Comparison of ENCODE assay signal across 8 mouse cellular contexts in genomic region chr7:24564607-24565265, GRCm38 (mm10). TPM values are rescaled to one million over a fixed set of nuclear protein-coding genes. Genes with fewer than 3 reads are reported as not detected.
DNase-seq lines count a peak whose midpoint lies in the region; ATAC-seq and TF ChIP-seq lines count a peak whose summit lies in the region.

No protein-coding gene starts in this region.

- peaks cover 25% of the 10 kb centered on the region for H3K36me3 ChIP-seq in liver, embryonic 16.5 days (ENCODE audit: control insufficient read depth, insufficient read depth)

- no peak overlapping the region for H3K9ac ChIP-seq in liver, embryonic 16.5 days (ENCODE audit: low read depth, low read length)

- peak; percentile 92 to 93 for DNase-seq in B cell, adult 2 months
- DNase-seq in ES-CJ7 (ENCODE audit: low read depth, low spot score), result peak; percentile 65
- DNase-seq in cerebellum, adult 2 months, result peak; percentile 65 to 80
- peak; percentile 70 for DNase-seq in gastrocnemius, adult 18-20 months (ENCODE audit: low spot score)
- DNase-seq in kidney, adult 9 months, result peak; percentile 82
- peak; percentile 57 to 65 for DNase-seq in urinary bladder, postnatal 36 days (ENCODE audit: low spot score in 2 of 2)

- peak; percentile 98 for TF ChIP-seq CTCF in cerebellum, adult 2 months (IDR thresholded peaks at IDR 0.05; ENCODE audit: borderline replicate concordance, insufficient read depth, low read depth, low read length)
- TF ChIP-seq CTCF in olfactory bulb, adult 2 months (IDR thresholded peaks at IDR 0.05; ENCODE audit: insufficient read depth, low read depth, low read length), result peak; percentile 86

- H3K4me1 ChIP-seq in cerebellum, adult 2 months (ENCODE audit: control insufficient read depth, insufficient read depth, low read length), result no peaks in the 10 kb centered on the region
- H3K4me1 ChIP-seq in liver, embryonic 16.5 days (ENCODE audit: control insufficient read depth, low read depth, low read length), result no peaks in the 10 kb centered on the region
- no peaks in the 10 kb centered on the region for H3K4me1 ChIP-seq in olfactory bulb, adult 2 months (ENCODE audit: control insufficient read depth, insufficient read depth, low read length)

- ATAC-seq in liver, embryonic 16.5 days (ENCODE audit: low read depth), result peak; percentile 49; the same call in 1 of the 2 replicates

- TF ChIP-seq POLR2A in cerebellum, adult 2 months (IDR thresholded peaks at IDR 0.05; ENCODE audit: borderline replicate concordance, insufficient read depth, low read length), result no peak
- no peak for TF ChIP-seq POLR2A in olfactory bulb, adult 2 months (IDR thresholded peaks at IDR 0.05; ENCODE audit: insufficient read depth, low read depth, low read length)

- no peak overlapping the region for H3K4me3 ChIP-seq in cerebellum, adult 2 months (replicated peaks; ENCODE audit: insufficient read depth, low read depth, low read length)
- no peak overlapping the region for H3K4me3 ChIP-seq in liver, embryonic 16.5 days (ENCODE audit: low read depth, low read length)
- no peak overlapping the region for H3K4me3 ChIP-seq in olfactory bulb, adult 2 months (ENCODE audit: insufficient read depth, low read depth, low read length)

- H3K27me3 ChIP-seq in cerebellum, adult 2 months (ENCODE audit: control insufficient read depth, insufficient read depth, low read length), result no peaks in the 10 kb centered on the region
- no peaks in the 10 kb centered on the region for H3K27me3 ChIP-seq in liver, embryonic 16.5 days (ENCODE audit: control insufficient read depth, insufficient read depth, low read depth, low read length)

- no peak overlapping the region for H3K4me2 ChIP-seq in liver, embryonic 16.5 days (ENCODE audit: low read depth, low read length)

- 53% methylated on average over 6 of the region's 6 CpGs for WGBS in cerebellum, adult 2 months
- WGBS in liver, embryonic 16.5 days (ENCODE audit: insufficient replicate concordance), result 58% methylated on average over 6 of the region's 6 CpGs
- 69% methylated on average over 6 of the region's 6 CpGs for WGBS in olfactory bulb, adult 2 months

- H3K9me3 ChIP-seq in liver, embryonic 16.5 days (replicated peaks; ENCODE audit: control insufficient read depth, low read length), result no peaks in the 10 kb centered on the region

- H3K27ac ChIP-seq in cerebellum, adult 2 months (ENCODE audit: insufficient read depth, low read length), result no peak overlapping the region
- no peak overlapping the region for H3K27ac ChIP-seq in liver, embryonic 16.5 days (ENCODE audit: low read length)
- no peak overlapping the region for H3K27ac ChIP-seq in olfactory bulb, adult 2 months (ENCODE audit: insufficient read depth, low read depth, low read length)

RNA-seq across cellular contexts. Expression of gene Xrcc1, which starts 18.6 kb away (rescaled TPM):
- polyA plus RNA-seq in cerebellum, adult 2 months (2012; rRNA removed), result 46.2 and 51.3 TPM in 2 replicates
- total RNA-seq in gastrocnemius, adult 18-20 months (2021), result 10 to 100 TPM; 16.5 to 20.1 TPM
- polyA plus RNA-seq in liver, embryonic 16.5 days (2015; fragmentation: Nextera tagmentation; extraction: Ambion mirVana), result 35.4 and 40.8 TPM in 2 replicates
- polyA plus RNA-seq in olfactory bulb, adult 2 months (2012; ENCODE audit: insufficient read depth, insufficient read length, low replicate concordance, missing spikeins), result not detected in 2 replicates

RNA-seq across cellular contexts. Expression of gene Pinlyp, which starts 18.8 kb away (rescaled TPM):
- polyA plus RNA-seq in cerebellum, adult 2 months (2012; rRNA removed), result not detected in 2 replicates
- total RNA-seq in gastrocnemius, adult 18-20 months (2021), result not detected
- not detected in 2 replicates for polyA plus RNA-seq in liver, embryonic 16.5 days (2015; fragmentation: Nextera tagmentation; extraction: Ambion mirVana)
- not detected in 2 replicates for polyA plus RNA-seq in olfactory bulb, adult 2 months (2012; ENCODE audit: insufficient read depth, insufficient read length, low replicate concordance, missing spikeins)

RNA-seq across cellular contexts. Expression of gene Ethe1, which starts 22.6 kb away (rescaled TPM):
- polyA plus RNA-seq in cerebellum, adult 2 months (2012; rRNA removed), result 25.7 and 28.0 TPM in 2 replicates
- 10 to 100 TPM; 25.5 to 29.0 TPM for total RNA-seq in gastrocnemius, adult 18-20 months (2021)
- polyA plus RNA-seq in liver, embryonic 16.5 days (2015; fragmentation: Nextera tagmentation; extraction: Ambion mirVana), result 26.4 and 26.5 TPM in 2 replicates
- not detected in 2 replicates for polyA plus RNA-seq in olfactory bulb, adult 2 months (2012; ENCODE audit: insufficient read depth, insufficient read length, low replicate concordance, missing spikeins)

RNA-seq across cellular contexts. Expression of gene Zfp575, which starts 22.7 kb away (rescaled TPM):
- polyA plus RNA-seq in cerebellum, adult 2 months (2012; rRNA removed), result 1.4 TPM in 2 replicates
- under 1 TPM in 1 of 2 experiments, not detected in 1; 0.09 TPM for total RNA-seq in gastrocnemius, adult 18-20 months (2021)
- polyA plus RNA-seq in liver, embryonic 16.5 days (2015; fragmentation: Nextera tagmentation; extraction: Ambion mirVana), result 0.25 and 0.30 TPM in 2 replicates
- polyA plus RNA-seq in olfactory bulb, adult 2 months (2012; ENCODE audit: insufficient read depth, insufficient read length, low replicate concordance, missing spikeins), result not detected in 2 replicates

RNA-seq across cellular contexts. Expression of gene Irgq, which starts 34.2 kb away (rescaled TPM):
- 37.0 and 38.3 TPM in 2 replicates for polyA plus RNA-seq in cerebellum, adult 2 months (2012; rRNA removed)
- 10 to 100 TPM; 11.5 to 16.2 TPM for total RNA-seq in gastrocnemius, adult 18-20 months (2021)
- 1.1 and 1.3 TPM in 2 replicates for polyA plus RNA-seq in liver, embryonic 16.5 days (2015; fragmentation: Nextera tagmentation; extraction: Ambion mirVana)
- not detected in 2 replicates for polyA plus RNA-seq in olfactory bulb, adult 2 months (2012; ENCODE audit: insufficient read depth, insufficient read length, low replicate concordance, missing spikeins)

Comparison
In these comparisons a context has a peak if more than half of its experiments do, and no peak if none do; other contexts are left out.
1. RNA of gene Ethe1, which starts 22.6 kb away (polyA plus RNA-seq): 25.7 to 28.0 TPM in cerebellum, adult 2 months and 26.4 to 26.5 TPM in liver, embryonic 16.5 days; not detected in olfactory bulb, adult 2 months; every median in the first group is over 10 times any median in the second.
2. Peak in every context shown above with its lines, with median percentiles within 50 percentile points of each other: DNase-seq.